Mouse (Mus musculus): Measurements from ENCODE around the gene Inpp5a.

- TF ChIP-seq CTCF (IDR thresholded peaks at IDR 0.05; ENCODE audit: control insufficient read depth, insufficient read depth, low read length) = no peak
- no peak for TF ChIP-seq POLR2A (IDR thresholded peaks at IDR 0.05; ENCODE audit: borderline replicate concordance, control insufficient read depth, low read depth, low read length)
These were observed 148.9 kb downstream of the Inpp5a start for GRCm38 (mm10) chr7:139537831-139538230.
